Mouse (Mus musculus) embryonic facial prominence, embryonic 10.5 days (tissue): ENCODE results near the gene Srbd1. TPM values are rescaled to one million over a fixed set of nuclear protein-coding genes. Genes with fewer than 3 reads are reported as not detected.

Experiments
- DNase-seq: peaks from one replicate; pipeline ENCODE4 v3.0.0-alpha.2; 2017; ENCODE audit warnings: low spot score
- H3K27ac ChIP-seq: fragments of 300-500 bp; sonication (generic); replicated peaks from 2 replicates; pipeline ENCODE4 v1.5.1; 2016; ENCODE audit warnings: mild to moderate bottlenecking
- H3K27me3 ChIP-seq: fragments of 300-500 bp; sonication (generic); replicated peaks from 2 replicates; pipeline ENCODE4 v1.6.1; 2016; ENCODE audit warnings: low read depth, mild to moderate bottlenecking; ENCODE audit not compliant: poor library complexity, severe bottlenecking
- H3K36me3 ChIP-seq: fragments of 300-500 bp; sonication (generic); replicated peaks from 2 replicates; pipeline ENCODE4 v1.6.1; 2016; ENCODE audit warnings: mild to moderate bottlenecking, moderate library complexity
- H3K4me1 ChIP-seq: fragments of 300-500 bp; sonication (generic); 2 replicates; pipeline ENCODE4 v1.6.1; 2016
- H3K4me3 ChIP-seq: fragments of 300-500 bp; sonication (generic); 2 replicates; pipeline ENCODE4 v1.5.1; 2016; ENCODE audit warnings: mild to moderate bottlenecking, moderate library complexity
- H3K9me3 ChIP-seq: fragments of 300-500 bp; sonication (generic); 2 replicates; pipeline ENCODE4 v1.6.1; 2016; ENCODE audit warnings: mild to moderate bottlenecking
- WGBS: fragments of 180-500 bp; shearing (Covaris S2); methylation state at CpG from one replicate; pipeline ENCODE4 v1.1.7; 2016; 5-methylcytosine and 5-hydroxymethylcytosine counted together
- polyA plus RNA-seq: library from polyadenylated mRNA; unstranded; fragments of >200 nt; fragmentation: Nextera tagmentation; extraction: Ambion mirVana; gene quantifications from 2 replicates; pipeline ENCODE4 v1.2.1, GENCODE M21; 2016

Srbd1 gene
- polyA plus RNA-seq, 1 experiment from 2014 or later: 24.5 TPM

DNA sequence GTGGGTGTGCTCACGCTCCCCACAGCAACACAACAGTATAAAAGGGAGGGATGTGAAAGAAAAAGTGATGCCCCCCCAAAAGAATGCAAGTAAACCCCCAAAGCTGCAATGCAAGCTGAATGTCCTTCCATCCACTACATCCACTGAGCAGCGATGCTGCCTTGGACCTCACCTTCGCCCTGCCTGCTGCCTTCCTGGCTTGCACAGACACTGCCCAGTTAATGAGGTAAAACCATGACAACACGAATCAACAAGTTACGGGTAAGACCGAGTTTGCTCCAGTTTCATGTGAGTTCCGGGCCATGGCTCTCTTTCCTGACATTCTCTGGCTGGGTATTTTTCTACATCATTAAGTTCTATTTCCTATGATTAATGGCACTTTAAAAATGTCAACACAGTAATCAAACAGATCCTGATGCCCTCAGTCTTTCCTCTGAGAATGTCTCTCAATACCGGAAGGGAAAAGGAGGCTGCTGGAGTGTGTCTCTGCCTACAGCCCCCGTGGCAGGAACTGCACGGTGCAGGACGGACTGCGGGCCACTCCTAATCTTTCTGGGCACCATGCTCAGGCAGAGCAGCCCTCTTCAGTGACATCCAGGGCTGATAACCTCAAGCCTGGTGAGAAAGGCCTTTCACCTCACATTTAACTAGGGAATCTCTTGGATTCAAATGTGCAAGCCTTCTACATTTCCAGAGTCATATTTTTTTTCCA, 155.8 kb downstream of the Srbd1 start:
- H3K4me1 ChIP-seq: peaks cover 61% of the 10 kb centered on the region
- peaks cover 18% of the 10 kb centered on the region for H3K36me3 ChIP-seq
- no peaks in the 10 kb centered on the region for H3K9me3 ChIP-seq
- no peak overlapping the region for H3K4me3 ChIP-seq
- peak overlapping the region; percentile 41; the same call in 1 of the 2 replicates for H3K27ac ChIP-seq
- WGBS: 78% methylated on average over 12 of the region's 12 CpGs
- no peaks in the 10 kb centered on the region for H3K27me3 ChIP-seq
- DNase-seq: no peak

- Histone ChIP-seq H3K4me3 (no peak overlapping the region), H3K9me3 (no peaks in the 10 kb centered on the region), H3K27ac (no peak overlapping the region), H3K36me3 (peaks cover 26% of the 10 kb centered on the region), H3K4me1 (peaks cover 61% of the 10 kb centered on the region), H3K27me3 (no peaks in the 10 kb centered on the region)
- WGBS: 67% methylated on average over 4 of the region's 4 CpGs
- DNase-seq: no peak
Observed at GRCm38 (mm10) chr17:85987531-85987930, 157.4 kb downstream of the Srbd1 start.

DNA sequence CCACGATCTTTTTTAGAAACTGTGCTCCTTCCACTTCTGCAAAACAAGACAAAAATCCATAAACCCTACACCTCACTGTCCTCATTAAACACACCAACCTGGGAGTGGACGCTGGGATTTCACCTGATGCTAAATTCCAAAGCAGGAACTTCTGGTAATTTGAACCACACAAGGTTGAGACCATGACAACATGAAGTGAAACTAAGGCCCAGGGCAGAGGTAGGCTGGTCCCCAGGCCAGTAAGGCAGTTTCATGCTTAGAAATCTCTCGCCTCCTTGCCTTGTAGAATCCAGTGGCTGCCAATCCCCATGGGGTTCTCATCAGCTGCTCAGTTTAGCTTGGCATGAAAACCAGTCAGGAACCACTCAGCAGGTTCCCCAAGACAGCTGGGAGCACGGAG, 158.4 kb downstream of the Srbd1 start:
- DNase-seq: no peak
- no peaks in the 10 kb centered on the region for H3K27me3 ChIP-seq

GRCm38 (mm10) chr17:85986181-85986580, 158.8 kb downstream of the Srbd1 start:
- 78% methylated on average over 2 of the region's 2 CpGs for WGBS

More for the DNA sequence above, 158.4 kb downstream of the Srbd1 start:
- peaks cover 26% of the 10 kb centered on the region for H3K36me3 ChIP-seq
- H3K4me1 ChIP-seq: peaks cover 57% of the 10 kb centered on the region
- no peak overlapping the region for H3K4me3 ChIP-seq
- H3K27ac ChIP-seq: no peak overlapping the region
- 76% methylated on average over 4 of the region's 4 CpGs for WGBS
- H3K9me3 ChIP-seq: no peaks in the 10 kb centered on the region

DNA sequence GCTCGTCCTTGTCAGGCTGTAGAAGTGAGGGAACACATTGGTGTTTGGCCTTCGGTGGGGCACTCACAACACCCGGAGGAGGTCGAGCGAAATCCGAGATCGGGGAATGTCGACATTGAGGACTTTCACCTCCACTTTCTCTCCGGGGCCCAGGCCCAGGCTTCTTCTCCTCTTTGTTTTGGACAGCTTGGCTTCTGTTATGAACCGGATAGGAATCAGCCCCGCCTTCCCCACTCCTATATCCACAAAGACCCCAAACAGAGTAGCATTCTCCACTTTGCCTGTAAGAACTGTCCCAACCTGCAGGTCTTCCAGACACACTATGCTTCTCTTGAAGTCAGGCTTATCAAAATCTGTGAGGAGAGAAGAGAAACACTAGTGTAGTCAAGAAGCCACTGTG, 159.8 kb downstream of the Srbd1 start:
- 78% methylated on average over 11 of the region's 11 CpGs for WGBS
- DNase-seq: no peak

More at GRCm38 (mm10) chr17:85986181-85986580, 158.8 kb downstream of the Srbd1 start:
- H3K4me1 ChIP-seq: peaks cover 54% of the 10 kb centered on the region
- peaks cover 26% of the 10 kb centered on the region for H3K36me3 ChIP-seq
- no peak overlapping the region for H3K4me3 ChIP-seq
- DNase-seq: no peak
- no peaks in the 10 kb centered on the region for H3K9me3 ChIP-seq
- no peak overlapping the region for H3K27ac ChIP-seq
- no peaks in the 10 kb centered on the region for H3K27me3 ChIP-seq

DNA sequence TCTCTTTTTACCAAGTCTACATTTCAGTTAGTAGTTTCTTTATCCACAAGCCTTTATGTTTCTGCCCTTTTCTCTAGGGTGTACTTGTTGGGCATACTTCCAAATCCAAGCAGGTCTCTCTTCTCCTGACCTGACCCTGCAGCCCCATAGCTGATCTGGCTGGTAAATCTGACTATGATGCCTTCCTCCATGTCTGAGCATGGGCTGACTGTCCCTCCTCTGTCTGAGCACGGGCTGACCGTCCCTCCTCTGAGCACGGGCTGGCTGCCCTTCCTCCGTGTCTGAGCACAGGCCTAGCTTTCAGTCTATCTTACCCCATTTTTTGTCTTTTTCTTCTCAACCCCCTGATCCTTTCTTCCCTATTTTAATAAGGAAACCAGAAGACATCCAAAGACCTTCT, 162.7 kb downstream of the Srbd1 start:
- H3K27ac ChIP-seq: no peak overlapping the region
- peaks cover 32% of the 10 kb centered on the region for H3K4me1 ChIP-seq
- H3K27me3 ChIP-seq: no peaks in the 10 kb centered on the region
- H3K4me3 ChIP-seq: no peak overlapping the region
- 95% methylated on average over 4 of the region's 4 CpGs for WGBS
- H3K9me3 ChIP-seq: no peaks in the 10 kb centered on the region
- H3K36me3 ChIP-seq: peaks cover 19% of the 10 kb centered on the region
- DNase-seq: no peak

More for the DNA sequence above, 159.8 kb downstream of the Srbd1 start:
- Histone ChIP-seq H3K36me3 (peaks cover 26% of the 10 kb centered on the region), H3K27ac (0 out of 2 replicates have a peak overlapping the region, but pooled peaks have one; percentile 4), H3K4me3 (no peak overlapping the region), H3K4me1 (peaks cover 43% of the 10 kb centered on the region), H3K27me3 (no peaks in the 10 kb centered on the region), H3K9me3 (no peaks in the 10 kb centered on the region)

- Histone ChIP-seq H3K4me1 (peaks cover 28% of the 10 kb centered on the region), H3K4me3 (no peak overlapping the region), H3K36me3 (peaks cover 19% of the 10 kb centered on the region), H3K27ac (no peak overlapping the region), H3K9me3 (no peaks in the 10 kb centered on the region), H3K27me3 (no peaks in the 10 kb centered on the region)
- WGBS: 97% methylated on average over 3 of the region's 3 CpGs
- DNase-seq: no peak
Observed at GRCm38 (mm10) chr17:85981869-85982268, 163.1 kb downstream of the Srbd1 start.

GRCm38 (mm10) chr17:85978876-85979275, 166.1 kb downstream of the Srbd1 start:
- Histone ChIP-seq H3K4me3 (no peak overlapping the region), H3K9me3 (no peaks in the 10 kb centered on the region), H3K36me3 (peaks cover 8% of the 10 kb centered on the region), H3K4me1 (0 out of 2 replicates have a peak, but pooled peaks cover 9% of the 10 kb centered on the region), H3K27ac (no peak overlapping the region), H3K27me3 (no peaks in the 10 kb centered on the region)
- 83% methylated on average over 8 of the region's 8 CpGs for WGBS
- no peak for DNase-seq

DNA sequence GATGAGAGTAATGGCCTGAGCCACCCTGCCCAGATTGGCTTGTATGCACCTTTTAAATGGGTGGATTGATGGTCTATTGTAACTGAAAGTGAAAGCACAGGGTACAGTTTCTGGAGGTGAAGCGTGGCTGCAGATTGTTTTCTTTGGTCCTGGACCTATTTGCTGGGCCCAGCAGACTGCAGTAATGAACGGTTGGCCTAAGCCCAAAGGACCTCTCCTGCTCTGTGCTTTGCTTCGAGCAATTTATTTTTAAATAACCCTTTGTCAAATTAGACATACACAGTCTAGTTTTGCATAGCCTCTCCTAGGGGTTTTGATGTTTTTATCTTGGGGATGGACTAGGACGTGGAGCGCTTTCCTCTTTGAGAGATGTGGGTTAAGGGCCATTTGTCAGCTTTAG, 169.9 kb downstream of the Srbd1 start:
- H3K4me1 ChIP-seq: peaks cover 25% of the 10 kb centered on the region
- no peaks in the 10 kb centered on the region for H3K36me3 ChIP-seq
- H3K27me3 ChIP-seq: no peaks in the 10 kb centered on the region
- DNase-seq: no peak
- H3K9me3 ChIP-seq: no peaks in the 10 kb centered on the region
- no peak overlapping the region for H3K4me3 ChIP-seq
- no peak overlapping the region for H3K27ac ChIP-seq
- WGBS: 70% methylated on average over 5 of the region's 5 CpGs

DNA sequence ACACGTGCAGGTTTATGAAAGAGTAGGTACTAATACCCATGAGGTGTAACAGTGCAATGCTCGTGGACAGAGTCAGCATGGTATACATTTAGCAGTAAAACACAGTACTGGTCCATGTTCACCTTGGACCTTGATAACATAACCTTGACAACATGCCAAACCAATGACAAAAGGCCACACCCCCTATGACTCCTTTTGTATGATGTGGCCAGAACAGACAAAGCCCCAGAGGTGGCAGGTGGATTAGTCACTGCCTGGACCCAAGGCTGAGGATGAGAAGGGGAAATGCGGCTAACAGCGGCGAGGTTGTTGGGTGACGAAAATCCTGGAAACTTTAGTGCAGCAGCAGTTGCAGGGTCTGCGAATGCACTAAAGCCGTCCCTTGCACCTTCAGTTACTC, 170.4 kb downstream of the Srbd1 start:
- Histone ChIP-seq H3K36me3 (no peaks in the 10 kb centered on the region), H3K9me3 (no peaks in the 10 kb centered on the region), H3K4me1 (peaks cover 29% of the 10 kb centered on the region), H3K27ac (no peak overlapping the region), H3K4me3 (no peak overlapping the region), H3K27me3 (no peaks in the 10 kb centered on the region)
- WGBS: 90% methylated on average over 8 of the region's 8 CpGs
- DNase-seq: no peak

DNA sequence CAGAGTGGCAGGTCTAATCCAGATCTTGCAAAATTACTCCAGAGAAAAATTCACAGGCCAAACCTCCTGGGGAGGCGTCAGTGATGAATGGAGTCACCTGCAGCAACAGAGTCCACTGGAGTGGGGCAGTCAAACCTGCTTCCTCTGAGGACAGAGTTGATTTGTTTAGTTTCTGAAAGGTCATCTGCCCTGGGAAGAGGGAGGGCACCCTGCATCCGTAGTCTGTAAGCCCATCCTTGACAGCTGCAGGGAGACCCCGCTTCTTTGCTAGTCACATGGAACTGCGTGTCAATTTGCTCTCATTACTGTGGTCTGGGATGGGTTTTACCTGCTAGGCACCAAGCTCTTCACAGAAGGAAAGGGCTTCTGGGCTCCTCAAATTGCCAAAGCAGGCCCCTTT, 173.9 kb downstream of the Srbd1 start:
- H3K27ac ChIP-seq: peak overlapping the region; percentile 46; the same call in 1 of the 2 replicates
- peaks cover 23% of the 10 kb centered on the region for H3K4me1 ChIP-seq
- no peaks in the 10 kb centered on the region for H3K27me3 ChIP-seq
- 22% methylated on average over 4 of the region's 4 CpGs for WGBS
- peak; percentile 38 for DNase-seq
- no peaks in the 10 kb centered on the region for H3K36me3 ChIP-seq
- H3K9me3 ChIP-seq: no peaks in the 10 kb centered on the region
- no peak overlapping the region for H3K4me3 ChIP-seq

DNA sequence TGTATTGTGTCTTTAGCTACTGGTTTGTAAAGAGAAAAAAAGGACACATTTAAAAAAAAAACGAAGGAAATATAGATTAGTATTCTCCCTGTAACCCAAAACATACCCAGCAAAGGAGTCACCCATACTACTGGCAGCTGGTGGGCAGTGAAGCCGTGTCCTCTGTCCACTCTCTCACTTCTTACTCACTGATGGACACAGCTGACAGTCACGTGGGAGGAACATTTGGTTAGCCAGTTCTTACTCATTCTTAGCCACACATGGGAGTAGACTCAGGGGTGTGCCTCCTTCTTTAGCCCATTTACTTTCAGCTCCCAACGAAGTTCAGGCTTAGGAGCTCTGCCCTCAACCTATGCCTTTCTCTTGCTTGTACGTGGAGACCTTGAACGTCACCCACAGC, 183.3 kb downstream of the Srbd1 start:
- peaks cover 16% of the 10 kb centered on the region for H3K4me1 ChIP-seq
- H3K27ac ChIP-seq: no peak overlapping the region
- H3K4me3 ChIP-seq: no peak overlapping the region
- DNase-seq: no peak
- H3K27me3 ChIP-seq: no peaks in the 10 kb centered on the region
- H3K9me3 ChIP-seq: no peaks in the 10 kb centered on the region
- no peaks in the 10 kb centered on the region for H3K36me3 ChIP-seq
- 67% methylated on average over 6 of the region's 6 CpGs for WGBS

DNA sequence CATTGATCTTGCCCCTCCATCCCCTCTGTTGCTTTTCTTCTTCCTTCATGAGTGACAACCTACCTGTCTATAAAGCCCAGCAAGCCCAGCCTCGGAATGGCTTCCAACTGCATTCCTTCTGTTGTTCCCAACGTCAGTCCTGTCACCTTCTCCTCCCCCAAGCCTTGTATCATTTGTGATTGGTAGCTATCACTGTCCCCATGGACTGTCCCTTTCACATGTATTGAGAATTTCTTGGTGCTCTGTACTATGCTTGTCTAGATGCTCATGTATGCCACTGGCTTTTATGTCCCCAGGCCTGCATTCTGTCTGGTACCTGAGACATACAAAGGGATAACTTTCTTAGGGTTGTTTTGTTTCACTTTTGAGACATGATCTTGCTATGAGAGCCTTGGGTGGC, 193.2 kb downstream of the Srbd1 start:
- Histone ChIP-seq H3K27me3 (peaks cover 11% of the 10 kb centered on the region; the same call in 1 of the 2 replicates), H3K4me3 (no peak overlapping the region), H3K9me3 (no peaks in the 10 kb centered on the region), H3K27ac (no peak overlapping the region), H3K36me3 (no peaks in the 10 kb centered on the region), H3K4me1 (peaks cover 12% of the 10 kb centered on the region)
- DNase-seq: no peak
- WGBS: 68% methylated on average over 2 of the region's 2 CpGs
